Mouse (Mus musculus) cerebellum, postnatal 4 days (tissue): ENCODE results near the gene Fibp.
"Not testable (repeated sequence)": the region's sequence is repeated elsewhere in the genome, so short reads cannot be mapped to it uniquely, and the experiment has no call there.

Experiments
- DNase-seq, 2 experiments: peaks; one replicate each; pipeline ENCODE4 v3.0.0; 2022; ENCODE audit warnings: low spot score in 2 of 2, mixed read lengths in 1 of 2

Fibp gene

GRCm38 (mm10) chr19:5487768-5488550 lies 27.5 kb downstream of the Fibp start, which contains the start of gene Mus81:
Mus81 (minus strand) TSS chr19:5488402.
- DNase-seq: peak; percentile 87 to 94

DNA sequence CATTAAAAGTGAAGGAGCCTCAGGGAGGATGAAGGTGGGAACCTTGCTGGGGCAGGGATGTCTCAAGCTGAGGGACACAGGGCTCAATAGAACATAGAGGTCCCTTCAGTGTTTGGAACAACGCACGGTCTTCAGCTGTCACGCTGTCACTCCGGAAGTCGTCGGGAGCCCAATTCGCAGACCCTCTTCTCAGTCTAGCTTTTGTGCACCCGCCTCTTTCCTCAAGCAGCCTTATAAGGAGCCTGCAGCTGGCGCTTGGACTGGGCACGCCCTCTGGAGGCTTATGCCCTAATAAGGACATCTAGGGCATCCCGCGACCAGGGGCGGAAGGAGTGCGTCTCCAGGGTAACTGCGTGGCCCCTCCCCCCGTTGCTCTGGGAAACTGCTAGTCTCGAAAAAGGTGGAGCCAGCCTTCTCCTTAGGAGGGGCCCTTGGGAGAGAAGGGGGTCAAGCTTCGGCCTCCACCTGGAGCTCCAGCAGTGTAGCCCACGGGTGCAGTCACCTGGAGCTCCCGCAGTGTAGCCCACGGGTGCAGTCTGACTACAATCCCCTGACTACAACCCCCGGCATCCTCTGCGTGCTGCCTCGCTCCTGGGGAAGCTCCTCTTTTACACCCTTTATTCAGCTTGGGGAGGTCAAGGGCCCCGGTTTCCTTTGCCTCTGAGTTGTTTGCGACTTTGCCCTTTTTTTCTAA lies 28.6 kb downstream of the Fibp start:
- DNase-seq: peak; percentile 82 to 95

GRCm38 (mm10) chr19:5489721-5490120 lies 29.3 kb downstream of the Fibp start:
- not testable (repeated sequence) for DNase-seq

- peak; percentile 87 to 93 for DNase-seq
These were observed 30.0 kb downstream of the Fibp start, which contains the start of gene Cfl1 for GRCm38 (mm10) chr19:5490313-5490897. Cfl1 (plus strand) TSS chr19:5490455.

DNA sequence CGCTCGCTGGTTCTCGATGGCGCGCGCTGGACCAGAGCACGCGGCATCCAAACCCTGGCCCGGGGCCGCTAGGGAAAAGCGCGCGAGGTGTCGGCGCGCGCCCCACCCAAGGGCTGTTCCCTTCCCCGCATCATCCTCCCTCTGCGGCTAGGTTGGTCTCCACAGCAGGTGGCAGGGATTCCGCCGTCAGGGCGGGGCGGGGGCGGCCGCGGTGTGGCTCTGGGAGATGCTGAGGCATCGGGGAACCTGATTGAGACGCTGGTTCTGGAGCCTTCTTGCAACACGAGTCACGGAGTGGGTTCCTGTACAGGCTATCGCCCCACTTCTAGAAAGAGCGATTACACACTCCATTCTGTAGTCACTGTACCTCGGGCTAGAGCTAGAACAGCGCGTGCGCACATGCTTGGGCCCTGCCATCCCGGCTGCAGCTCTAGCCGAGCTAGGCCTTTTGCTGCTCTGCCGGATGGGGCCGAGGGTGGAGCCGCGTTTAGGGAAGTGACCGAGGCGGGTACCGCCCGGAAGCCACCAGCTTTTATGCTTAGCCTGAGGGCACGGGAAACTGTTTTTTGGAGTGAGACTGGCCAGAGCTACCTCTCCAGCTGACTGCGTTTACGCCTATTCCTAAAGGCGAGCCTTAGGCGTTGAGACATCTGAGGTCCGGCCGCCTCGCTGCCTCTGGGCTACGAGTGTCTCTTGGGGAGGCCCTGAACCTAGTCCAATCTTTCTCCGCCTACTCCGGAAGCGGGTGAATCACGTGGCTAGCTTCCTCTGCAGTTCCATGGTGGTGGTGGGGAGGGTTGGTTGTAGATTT lies 30.7 kb downstream of the Fibp start:
- peak in 1 of 2 experiments; percentile 69 for DNase-seq

- DNase-seq: no peak
These were observed 32.2 kb downstream of the Fibp start for GRCm38 (mm10) chr19:5492641-5493040.

DNA sequence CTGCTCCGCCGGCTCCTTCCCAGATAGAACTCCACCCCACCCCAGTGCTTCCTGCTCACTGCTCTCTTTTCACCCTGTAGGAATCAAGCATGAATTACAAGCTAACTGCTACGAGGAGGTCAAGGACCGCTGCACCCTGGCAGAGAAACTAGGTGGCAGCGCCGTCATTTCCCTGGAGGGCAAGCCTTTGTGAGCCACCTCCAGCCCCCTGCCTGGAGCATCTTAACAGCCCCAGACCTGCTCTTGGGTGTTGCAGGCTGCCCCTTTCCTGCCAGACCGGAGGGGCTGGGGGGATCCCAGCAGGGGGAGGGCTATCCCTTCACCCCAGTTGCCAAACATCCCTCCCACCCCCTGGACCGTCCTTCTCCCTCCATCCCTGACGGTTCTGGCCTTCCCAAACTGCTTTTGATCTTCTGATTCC lies 32.9 kb downstream of the Fibp start:
- DNase-seq: not testable (repeated sequence)

GRCm38 (mm10) chr19:5494314-5494713 lies 33.9 kb downstream of the Fibp start:
- DNase-seq: no peak

- DNase-seq: no peak
These were observed 35.1 kb downstream of the Fibp start for GRCm38 (mm10) chr19:5495353-5496051.

DNA sequence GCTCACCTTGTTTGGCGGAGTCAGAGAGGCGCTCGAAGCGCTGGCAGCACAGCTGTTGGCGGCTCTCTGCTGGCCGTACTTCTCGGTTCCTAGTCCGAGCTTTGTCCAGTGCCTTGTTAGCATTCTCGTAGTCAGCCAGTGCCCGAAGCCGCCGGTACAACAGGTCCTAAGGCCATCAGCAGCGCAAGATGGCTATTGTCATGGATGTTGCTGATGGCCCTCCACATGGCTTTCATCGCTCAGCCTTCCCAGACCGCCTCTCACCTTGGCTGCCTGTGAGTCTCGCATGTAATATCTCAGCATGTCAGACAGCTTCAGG lies 35.6 kb downstream of the Fibp start:
- no peak for DNase-seq

DNA sequence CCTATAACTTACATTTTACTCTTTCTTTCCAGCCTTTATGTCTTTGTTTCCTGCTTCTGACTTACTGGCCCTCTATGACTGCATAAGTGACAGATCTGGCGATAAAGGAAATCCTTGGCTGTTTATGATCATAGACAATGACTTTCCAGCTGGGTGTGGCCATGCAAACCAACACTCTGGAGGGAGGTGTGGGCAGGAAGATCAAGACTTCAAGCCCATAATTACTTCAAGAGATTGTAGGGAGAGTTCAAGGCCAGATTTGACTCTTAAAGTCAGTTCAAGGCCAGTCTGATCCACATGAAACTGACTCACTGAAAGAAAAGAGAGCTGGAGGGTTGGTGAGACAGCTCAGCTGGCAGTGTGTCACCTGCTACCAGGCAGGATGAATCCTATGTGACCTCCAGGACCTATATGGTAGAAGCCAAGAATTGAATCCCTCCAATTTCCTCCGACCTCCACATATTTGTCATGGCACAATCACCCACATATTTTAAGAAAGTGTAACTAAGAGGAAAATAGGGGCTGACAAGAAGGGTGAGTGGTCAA lies 40.0 kb downstream of the Fibp start:
- no peak for DNase-seq

DNA sequence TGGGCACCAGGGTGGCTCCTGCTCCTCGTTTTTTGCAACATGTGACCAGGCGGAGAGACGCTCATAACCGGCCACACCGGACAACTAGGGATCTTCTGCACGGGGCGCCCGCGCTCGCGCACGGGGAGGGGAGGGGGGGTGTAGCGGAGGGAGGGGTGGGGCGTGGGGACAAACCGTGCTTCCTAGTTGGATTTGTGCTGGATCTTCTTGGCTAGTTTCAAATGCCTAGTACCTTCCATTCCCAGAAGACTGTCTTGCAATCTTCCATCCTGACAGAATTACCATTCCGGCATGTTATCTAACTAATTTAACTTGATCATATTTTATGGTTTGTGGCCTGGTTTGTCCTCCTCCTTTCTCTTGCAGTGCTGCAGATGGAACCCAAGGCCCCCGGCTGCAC lies 43.3 kb downstream of the Fibp start, which contains the start of gene 1700020D05Rik:
1700020D05Rik (minus strand) TSS at position 101 of the 400 bp plus-strand sequence.
- DNase-seq: no peak

- peak; percentile 93 to 96 for DNase-seq
These were observed 49.9 kb downstream of the Fibp start, which contains the start of gene Snx32 for GRCm38 (mm10) chr19:5510031-5511026. Snx32 (minus strand) TSS chr19:5510538.

GRCm38 (mm10) chr19:5511074-5511632 lies 50.7 kb downstream of the Fibp start:
- DNase-seq: no peak

DNA sequence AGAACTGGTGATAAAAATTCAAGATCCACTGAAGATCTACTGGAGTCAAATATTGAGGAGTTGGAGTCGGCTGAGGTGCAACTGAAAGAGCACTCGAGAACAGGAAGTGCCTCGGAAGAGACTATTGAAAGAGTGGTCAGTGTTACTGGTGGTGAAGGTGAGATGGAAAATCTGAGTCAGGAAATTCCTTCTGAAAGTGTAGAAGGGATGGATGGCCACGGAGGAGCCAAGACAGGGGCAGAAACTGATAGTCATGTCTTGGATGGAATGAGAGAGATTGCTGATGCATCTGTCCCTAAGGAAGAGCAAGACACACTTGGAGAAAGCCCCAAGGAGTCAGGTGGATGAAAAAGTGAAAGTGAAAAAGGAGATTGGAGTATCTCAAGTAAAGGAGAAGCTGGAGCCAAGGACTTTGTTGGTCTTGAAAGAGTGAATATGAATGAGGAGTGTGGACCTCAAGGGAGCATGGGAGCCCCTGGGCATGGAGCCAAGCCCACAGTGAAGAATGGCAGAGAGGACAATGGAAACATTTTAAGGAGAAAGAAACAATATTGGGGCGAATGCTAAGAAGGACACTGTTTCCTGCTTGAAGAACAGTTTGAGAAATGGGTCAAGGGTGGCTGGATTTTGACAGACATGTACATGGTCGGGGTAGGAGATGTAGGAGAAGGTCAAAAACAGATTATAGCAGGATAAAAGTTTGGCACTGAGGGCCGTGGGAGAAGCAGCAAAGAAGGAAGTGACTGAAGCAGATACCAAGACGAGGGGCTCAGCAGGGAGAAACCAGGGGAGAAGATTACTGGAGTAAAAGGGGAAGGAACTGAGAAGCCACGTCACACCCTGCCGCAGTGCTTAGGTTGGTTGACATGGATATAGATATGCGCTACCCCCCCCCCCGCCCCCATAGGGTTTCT lies 51.9 kb downstream of the Fibp start:
- DNase-seq: no peak

GRCm38 (mm10) chr19:5513005-5513349 lies 52.6 kb downstream of the Fibp start:
- no peak for DNase-seq
